Mouse (Mus musculus) thymus, adult 2 months (tissue): ENCODE results near the gene Plcd3.

Experiments used
- CTCF ChIP-seq: fragments of 200-500 bp; IDR thresholded peaks from 2 replicates; pipeline ENCODE4 v1.5.1; 2012; ENCODE audit warnings: mild to moderate bottlenecking, control low read depth, low read length, moderate library complexity, borderline replicate concordance; ENCODE audit not compliant: control insufficient read depth, poor library complexity, insufficient read depth; ENCODE audit errors: extremely low read depth
- POLR2A ChIP-seq: fragments of 200-500 bp; IDR thresholded peaks from 2 replicates; pipeline ENCODE4 v1.6.1; 2012; ENCODE audit warnings: mild to moderate bottlenecking, low read length, control low read depth, moderate library complexity; ENCODE audit not compliant: control insufficient read depth, poor library complexity, insufficient read depth; ENCODE audit errors: extremely low read depth

- TF ChIP-seq CTCF (no peak), POLR2A (0 out of 2 replicates have a peak, but pooled peaks have one; percentile 28)
Measured at GRCm38 (mm10) chr11:103142441-103143182, 41.2 kb upstream of the Plcd3 start.
